Mouse (Mus musculus): ENCODE measurements around the gene Ece1. TPM values are rescaled to one million over a fixed set of nuclear protein-coding genes. Genes with fewer than 3 reads are reported as not detected.
A peak's percentile ranks its signal among the peaks of the same experiment; 100 is the strongest.
"Not testable (repeated sequence)": the region's sequence is repeated elsewhere in the genome, so short reads cannot be mapped to it uniquely, and the experiment has no call there.

Ece1 gene
- polyA plus RNA-seq, 1 experiment from 2014 or later = 52.0 TPM

GRCm38 (mm10) chr4:137979066-137979644 is 117.1 kb downstream of the Ece1 start:
- not testable (repeated sequence) for H3K4me2 ChIP-seq; H3K4me3 ChIP-seq (replicated peaks); H3K27ac ChIP-seq; ATAC-seq (ENCODE audit: insufficient read depth, low FRiP score, low read depth); H3K27me3 ChIP-seq (replicated peaks); H3K9ac ChIP-seq; H3K4me1 ChIP-seq; H3K9me3 ChIP-seq; H3K36me3 ChIP-seq
- WGBS = no CpG with 5 or more reads among the region's 11 CpGs

GRCm38 (mm10) chr4:137982869-137983268 is 120.8 kb downstream of the Ece1 start:
- H3K4me3 ChIP-seq (replicated peaks) = no peak overlapping the region
- H3K27ac ChIP-seq = no peak overlapping the region
- H3K27me3 ChIP-seq (replicated peaks) = no peaks in the 10 kb centered on the region
- no peak overlapping the region for H3K4me2 ChIP-seq
- no peaks in the 10 kb centered on the region for H3K9me3 ChIP-seq
- WGBS = 76% methylated on average over 1 of the region's 1 CpGs
- no peak overlapping the region for H3K9ac ChIP-seq
- H3K4me1 ChIP-seq = no peaks in the 10 kb centered on the region; the same call in 1 of the 2 replicates
- no peak for ATAC-seq (ENCODE audit: insufficient read depth, low FRiP score, low read depth)
- no peaks in the 10 kb centered on the region for H3K36me3 ChIP-seq

- Histone ChIP-seq H3K9ac (no peak overlapping the region), H3K9me3 (no peaks in the 10 kb centered on the region), H3K4me2 (no peak overlapping the region), H3K4me1 (no peaks in the 10 kb centered on the region; the same call in 1 of the 2 replicates), H3K27ac (no peak overlapping the region), H3K27me3 (replicated peaks) (no peaks in the 10 kb centered on the region), H3K4me3 (replicated peaks) (no peak overlapping the region), H3K36me3 (no peaks in the 10 kb centered on the region)
- 36% methylated on average over 10 of the region's 10 CpGs for WGBS
- ATAC-seq (ENCODE audit: insufficient read depth, low FRiP score, low read depth) = no peak
Observed at GRCm38 (mm10) chr4:137984212-137984611, 122.2 kb downstream of the Ece1 start.

- ATAC-seq (ENCODE audit: insufficient read depth, low FRiP score, low read depth) = no peak
- no peaks in the 10 kb centered on the region for H3K9me3 ChIP-seq
- H3K4me3 ChIP-seq (replicated peaks) = no peak overlapping the region
- no peak overlapping the region for H3K4me2 ChIP-seq
- no peaks in the 10 kb centered on the region for H3K36me3 ChIP-seq
- H3K9ac ChIP-seq = no peak overlapping the region
- H3K27ac ChIP-seq = no peak overlapping the region
- H3K27me3 ChIP-seq (replicated peaks) = no peaks in the 10 kb centered on the region
- no peaks in the 10 kb centered on the region; the same call in 1 of the 2 replicates for H3K4me1 ChIP-seq
- 69% methylated on average over 5 of the region's 5 CpGs for WGBS
Observed at GRCm38 (mm10) chr4:137984746-137985145, 122.7 kb downstream of the Ece1 start.

GRCm38 (mm10) chr4:137989426-137989825 is 127.4 kb downstream of the Ece1 start:
- WGBS = 91% methylated on average over 5 of the region's 5 CpGs
- peaks cover 7% of the 10 kb centered on the region; the same call in 1 of the 2 replicates for H3K27me3 ChIP-seq (replicated peaks)
- H3K27ac ChIP-seq = no peak overlapping the region
- H3K36me3 ChIP-seq = no peaks in the 10 kb centered on the region
- H3K4me3 ChIP-seq (replicated peaks) = no peak overlapping the region
- no peak for ATAC-seq (ENCODE audit: insufficient read depth, low FRiP score, low read depth)
- 0 out of 2 replicates have a peak, but pooled peaks cover 5% of the 10 kb centered on the region for H3K4me1 ChIP-seq
- no peak overlapping the region for H3K9ac ChIP-seq
- no peaks in the 10 kb centered on the region for H3K9me3 ChIP-seq
- no peak overlapping the region for H3K4me2 ChIP-seq

- Histone ChIP-seq H3K27ac (no peak overlapping the region), H3K4me3 (replicated peaks) (no peak overlapping the region), H3K36me3 (no peaks in the 10 kb centered on the region), H3K9me3 (no peaks in the 10 kb centered on the region), H3K4me1 (peaks cover 13% of the 10 kb centered on the region), H3K27me3 (replicated peaks) (peaks cover 7% of the 10 kb centered on the region; the same call in 1 of the 2 replicates), H3K9ac (no peak overlapping the region), H3K4me2 (no peak overlapping the region)
- ATAC-seq (ENCODE audit: insufficient read depth, low FRiP score, low read depth) = no peak
- WGBS = 80% methylated on average over 4 of the region's 4 CpGs
Observed at GRCm38 (mm10) chr4:137990433-137990832, 128.4 kb downstream of the Ece1 start.

- H3K9me3 ChIP-seq = no peaks in the 10 kb centered on the region
- H3K9ac ChIP-seq = no peak overlapping the region
- H3K4me2 ChIP-seq = no peak overlapping the region
- H3K27ac ChIP-seq = no peak overlapping the region
- 68% methylated on average over 7 of the region's 7 CpGs for WGBS
- ATAC-seq (ENCODE audit: insufficient read depth, low FRiP score, low read depth) = no peak
- peaks cover 20% of the 10 kb centered on the region for H3K4me1 ChIP-seq
- H3K4me3 ChIP-seq (replicated peaks) = no peak overlapping the region
- H3K27me3 ChIP-seq (replicated peaks) = peaks cover 7% of the 10 kb centered on the region; the same call in 1 of the 2 replicates
- peaks cover under 1% of the 10 kb centered on the region; the same call in 1 of the 2 replicates for H3K36me3 ChIP-seq
Observed at GRCm38 (mm10) chr4:137991240-137991639, 129.2 kb downstream of the Ece1 start.

GRCm38 (mm10) chr4:137992890-137993289 is 130.9 kb downstream of the Ece1 start, which contains the start of gene Eif4g3:
TSS of gene Eif4g3 (plus strand) at chr4:137993022.
- H3K27me3 ChIP-seq (replicated peaks) = peaks cover 7% of the 10 kb centered on the region; the same call in 1 of the 2 replicates
- peaks cover 8% of the 10 kb centered on the region for H3K36me3 ChIP-seq
- H3K9ac ChIP-seq = peak within 1 kb of the TSS; percentile 93
- peak within 1 kb of the TSS; percentile 90 for H3K4me3 ChIP-seq (replicated peaks)
- H3K27ac ChIP-seq = peak within 1 kb of the TSS; percentile 89
- peak within 1 kb of the TSS; percentile 74 for H3K4me2 ChIP-seq
- ATAC-seq (ENCODE audit: insufficient read depth, low FRiP score, low read depth) = no peak; the same call in 1 of the 2 replicates
- peaks cover 24% of the 10 kb centered on the region for H3K4me1 ChIP-seq
- WGBS = 3% methylated on average over 39 of the region's 39 CpGs
- no peaks in the 10 kb centered on the region for H3K9me3 ChIP-seq

GRCm38 (mm10) chr4:137993291-137993758 is 131.3 kb downstream of the Ece1 start:
- Histone ChIP-seq H3K4me1 (peaks cover 24% of the 10 kb centered on the region), H3K9ac (peak overlapping the region; percentile 93), H3K27me3 (replicated peaks) (peaks cover 7% of the 10 kb centered on the region; the same call in 1 of the 2 replicates), H3K36me3 (peaks cover 12% of the 10 kb centered on the region), H3K9me3 (no peaks in the 10 kb centered on the region), H3K27ac (peak overlapping the region; percentile 89), H3K4me2 (peak overlapping the region; percentile 74), H3K4me3 (replicated peaks) (peak overlapping the region; percentile 90)
- ATAC-seq (ENCODE audit: insufficient read depth, low FRiP score, low read depth) = peak; percentile 96
- under 1% methylated on average over 44 of the region's 59 CpGs for WGBS

GRCm38 (mm10) chr4:137993821-137994561 is 132.0 kb downstream of the Ece1 start:
- Histone ChIP-seq H3K27ac (peak overlapping the region; percentile 89), H3K9me3 (no peaks in the 10 kb centered on the region), H3K9ac (peak overlapping the region; percentile 93), H3K4me2 (peak overlapping the region; percentile 74), H3K36me3 (peaks cover 19% of the 10 kb centered on the region), H3K27me3 (replicated peaks) (peaks cover 7% of the 10 kb centered on the region; the same call in 1 of the 2 replicates), H3K4me1 (peaks cover 24% of the 10 kb centered on the region), H3K4me3 (replicated peaks) (peak overlapping the region; percentile 90)
- peak; percentile 23; the same call in 1 of the 2 replicates for ATAC-seq (ENCODE audit: insufficient read depth, low FRiP score, low read depth)
- under 1% methylated on average over 55 of the region's 60 CpGs for WGBS

- WGBS = 35% methylated on average over 12 of the region's 12 CpGs
- H3K36me3 ChIP-seq = peaks cover 25% of the 10 kb centered on the region
- peaks cover 24% of the 10 kb centered on the region for H3K4me1 ChIP-seq
- peak overlapping the region; percentile 74 for H3K4me2 ChIP-seq
- peak overlapping the region; percentile 90 for H3K4me3 ChIP-seq (replicated peaks)
- H3K9ac ChIP-seq = peak overlapping the region; percentile 93
- ATAC-seq (ENCODE audit: insufficient read depth, low FRiP score, low read depth) = no peak
- peak overlapping the region; percentile 89 for H3K27ac ChIP-seq
- peaks cover 7% of the 10 kb centered on the region; the same call in 1 of the 2 replicates for H3K27me3 ChIP-seq (replicated peaks)
- no peaks in the 10 kb centered on the region for H3K9me3 ChIP-seq
Observed at GRCm38 (mm10) chr4:137994562-137995336, 132.7 kb downstream of the Ece1 start.

Measured in stomach, embryonic 15.5 days (tissue).